Mouse (Mus musculus) thymus, adult 2 months (tissue): ENCODE results near the gene Nav3.
"Not testable (repeated sequence)": the region's sequence is repeated elsewhere in the genome, so short reads cannot be mapped to it uniquely, and the experiment has no call there.

Source experiments
- CTCF ChIP-seq: fragments of 200-500 bp; IDR thresholded peaks from 2 replicates; pipeline ENCODE4 v1.5.1; 2012; ENCODE audit warnings: mild to moderate bottlenecking, control low read depth, low read length, moderate library complexity, borderline replicate concordance; ENCODE audit not compliant: control insufficient read depth, poor library complexity, insufficient read depth; ENCODE audit errors: extremely low read depth
- POLR2A ChIP-seq: fragments of 200-500 bp; IDR thresholded peaks from 2 replicates; pipeline ENCODE4 v1.6.1; 2012; ENCODE audit warnings: mild to moderate bottlenecking, low read length, control low read depth, moderate library complexity; ENCODE audit not compliant: control insufficient read depth, poor library complexity, insufficient read depth; ENCODE audit errors: extremely low read depth

GRCm38 (mm10) chr10:110001328-110001727, 454.7 kb downstream of the Nav3 start:
- not testable (repeated sequence) for TF ChIP-seq POLR2A, CTCF
